Mouse (Mus musculus) testis, postnatal 10 days (tissue): ENCODE data around the gene Olfr288.

Experiments
- DNase-seq: peaks from one replicate; pipeline ENCODE4 v3.0.0; 2021; ENCODE audit warnings: low spot score

Olfr288 gene

DNA sequence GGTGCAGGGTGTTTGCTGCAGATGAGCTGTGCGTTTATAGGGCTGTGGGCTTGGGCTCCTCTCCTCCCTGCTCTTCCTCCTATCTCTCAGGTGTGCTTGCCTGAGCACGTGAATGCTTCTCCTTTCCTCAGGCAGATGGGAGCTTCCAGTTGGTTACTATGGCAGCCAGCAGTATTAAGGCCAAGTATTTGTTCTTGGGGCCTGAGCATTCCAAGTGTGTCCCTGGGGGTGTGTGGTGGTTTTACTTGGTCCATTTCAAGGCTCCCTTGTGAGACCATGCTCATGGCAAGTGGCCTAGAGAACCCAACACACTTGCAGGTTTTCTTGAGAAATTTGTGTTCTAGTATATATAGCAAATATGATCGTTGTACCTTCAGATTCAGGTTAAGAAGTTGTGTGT lies at the start of gene Olfr288:
TSS of gene Olfr288 (minus strand) at position 101 of the 400 bp plus-strand sequence.
- no peak for DNase-seq

DNA sequence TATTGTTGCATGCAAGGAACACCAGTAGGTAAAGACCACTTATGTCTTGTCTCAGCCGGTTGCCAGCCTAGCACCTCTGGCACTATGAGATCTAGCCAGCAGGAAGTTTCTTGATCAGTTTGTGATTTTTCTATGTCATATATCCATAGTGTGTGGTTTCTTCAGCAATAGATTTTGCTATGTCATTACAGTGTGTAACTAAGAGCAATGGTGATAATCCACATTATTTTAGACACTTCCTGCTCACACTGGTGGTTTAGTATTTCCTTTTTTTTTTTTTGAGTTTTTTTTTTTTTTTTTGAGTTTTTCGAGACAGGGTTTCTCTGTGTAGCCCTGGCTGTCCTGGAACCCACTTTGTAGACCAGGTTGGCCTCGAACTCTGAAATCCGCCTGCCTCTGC lies 40.1 kb upstream of the Olfr288 start:
- DNase-seq, result no peak

DNA sequence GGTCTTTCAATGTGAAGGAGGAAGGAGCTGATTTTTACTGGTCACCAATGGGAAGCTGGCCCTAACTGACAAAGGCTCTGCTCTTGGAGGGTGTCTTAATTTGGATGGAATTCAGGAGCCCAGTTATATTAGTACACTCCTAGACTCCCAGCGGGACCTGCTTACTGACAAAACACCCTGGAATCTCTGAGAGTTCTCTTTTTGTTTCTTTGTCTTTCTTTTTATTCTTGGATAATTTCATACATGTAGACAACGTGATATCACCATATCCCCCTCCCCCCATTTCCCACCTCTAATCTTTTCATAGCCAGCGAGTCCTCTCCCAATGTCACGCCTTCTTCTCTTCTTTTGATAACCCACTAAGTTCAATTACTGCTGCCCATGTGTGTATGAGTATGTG lies 39.0 kb upstream of the Olfr288 start, which contains the start of gene Olfr286:
TSS of gene Olfr286 (minus strand) at position 101 of the 400 bp plus-strand sequence.
- DNase-seq, result no peak

DNA sequence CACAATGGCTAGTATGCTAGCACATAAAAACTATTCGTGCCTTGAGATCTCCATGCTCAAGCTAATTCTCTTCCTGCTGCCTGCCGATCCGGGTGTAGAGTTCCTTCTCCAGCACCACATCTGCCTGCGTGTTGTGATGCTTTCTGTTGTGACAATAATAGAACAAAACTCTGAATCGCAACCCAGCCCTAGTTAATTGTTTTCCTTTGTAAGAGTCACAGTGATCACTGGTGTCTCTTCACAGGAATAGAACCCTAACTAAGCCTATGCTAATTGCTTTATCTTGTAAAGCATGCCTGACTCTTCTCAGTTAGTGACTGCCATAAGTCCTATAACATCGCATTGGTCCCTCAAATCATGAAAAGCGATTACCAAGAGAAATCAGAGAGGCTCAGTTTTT lies 30.8 kb upstream of the Olfr288 start:
- no peak for DNase-seq

DNA sequence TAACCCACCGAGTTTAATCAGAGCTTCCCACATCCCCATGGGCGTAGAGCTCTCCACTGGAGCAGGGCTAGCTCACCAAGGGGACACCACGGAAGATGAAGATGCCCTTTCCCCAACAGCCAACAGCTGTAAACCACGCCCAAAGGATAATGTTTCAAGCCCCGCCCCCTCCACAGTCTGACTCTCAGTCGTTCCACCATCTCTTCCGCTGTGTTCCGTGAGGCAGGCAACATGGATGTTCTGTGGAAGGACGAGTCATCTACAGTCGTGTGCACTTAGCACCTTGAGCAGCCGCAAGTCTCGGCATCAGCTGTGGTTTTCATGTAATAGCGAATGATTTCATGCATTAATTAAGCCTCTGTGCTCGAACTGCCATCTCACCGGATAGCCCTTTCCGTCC lies 30.3 kb upstream of the Olfr288 start:
- DNase-seq, result peak; percentile 50

DNA sequence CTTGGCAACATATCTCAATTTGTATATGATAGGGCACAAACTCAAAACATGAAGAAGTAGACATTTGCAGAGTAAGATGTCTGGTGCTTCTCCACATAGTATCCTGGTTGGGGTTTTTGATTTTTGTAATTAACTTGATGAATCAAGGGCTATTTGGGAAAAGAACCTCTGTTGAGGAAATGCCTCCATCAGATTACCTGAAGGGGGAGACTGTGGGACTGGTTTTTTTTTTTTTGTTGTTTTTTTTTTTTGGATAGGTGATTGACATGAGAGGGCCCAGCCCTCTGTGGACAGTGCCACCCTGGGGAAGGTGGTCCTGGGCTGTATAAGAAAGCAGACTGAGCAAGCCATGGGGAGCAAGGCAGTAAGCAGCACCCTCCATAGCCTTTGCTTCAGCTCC lies 27.0 kb upstream of the Olfr288 start:
- DNase-seq, result no peak

DNA sequence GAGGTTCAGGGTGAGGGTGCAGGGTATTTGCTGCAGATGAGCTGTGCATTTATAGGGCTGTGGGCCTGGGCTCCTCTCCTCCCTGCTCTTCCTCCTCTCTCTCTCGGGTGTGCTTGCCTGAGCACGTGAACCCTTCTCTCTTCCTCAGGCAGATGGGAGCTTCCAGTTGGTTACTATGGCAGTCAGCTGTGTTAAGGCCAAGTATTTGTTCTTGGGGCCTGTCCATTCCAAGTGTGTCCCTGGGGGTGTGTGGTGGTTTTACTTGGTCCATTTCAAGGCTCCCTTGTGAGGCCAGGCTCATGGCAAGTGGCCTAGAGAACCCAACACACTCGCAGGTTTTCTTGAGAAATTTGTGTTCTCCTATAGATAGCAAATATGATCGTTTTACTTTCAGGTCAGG lies 25.5 kb upstream of the Olfr288 start, which contains the start of the genes Gm44579 and Olfr287:
TSS of gene Gm44579 (minus strand) at position 101 of the 400 bp plus-strand sequence.
TSS of gene Olfr287 (minus strand) at position 180 of the 400 bp plus-strand sequence.
- DNase-seq, result no peak

DNA sequence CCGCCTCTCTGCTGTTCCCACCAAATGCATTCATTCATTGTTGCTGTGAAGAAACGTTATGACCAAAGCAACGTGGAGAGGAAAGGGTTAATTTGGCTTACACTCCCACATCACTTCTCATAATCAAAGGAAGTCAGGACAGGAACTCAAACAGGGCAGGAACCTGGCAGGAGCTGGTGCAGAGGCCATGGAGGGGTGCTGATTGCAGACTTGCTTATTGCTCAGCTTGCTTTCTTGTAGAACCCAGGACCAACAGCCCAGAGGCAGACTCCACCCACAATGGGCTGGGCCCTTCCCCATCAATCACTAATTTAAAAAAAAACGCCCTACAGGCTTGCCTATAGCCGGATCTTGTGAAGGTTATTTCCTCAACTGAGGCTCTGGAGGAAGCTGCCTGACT lies 18.8 kb upstream of the Olfr288 start:
- no peak for DNase-seq

DNA sequence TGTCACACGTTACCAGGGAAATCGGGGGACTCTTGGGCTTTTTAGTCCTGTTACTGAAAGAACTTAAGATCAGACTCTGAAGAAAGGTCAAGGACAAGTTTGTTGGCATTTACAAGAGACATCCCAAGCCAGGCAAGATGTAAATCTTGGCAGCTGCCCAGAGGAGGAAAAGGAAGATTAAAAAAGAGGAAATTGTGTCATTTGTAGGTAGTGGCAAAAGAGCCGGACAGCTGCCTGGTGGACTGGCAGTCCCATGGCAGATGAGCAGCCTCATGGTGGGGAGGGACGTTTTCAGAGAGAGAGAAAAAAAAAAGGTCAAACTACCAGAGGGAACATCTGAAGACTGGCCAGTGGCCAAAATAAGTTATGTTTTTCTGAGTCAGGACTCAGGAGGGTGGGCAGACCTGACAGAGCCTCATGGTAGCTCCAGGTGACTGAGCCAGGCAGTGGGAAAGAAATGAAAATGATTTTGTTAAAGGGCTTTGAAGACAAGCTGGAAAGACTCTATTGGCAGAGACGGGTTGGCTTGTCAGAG lies 18.1 kb upstream of the Olfr288 start:
- no peak for DNase-seq

DNA sequence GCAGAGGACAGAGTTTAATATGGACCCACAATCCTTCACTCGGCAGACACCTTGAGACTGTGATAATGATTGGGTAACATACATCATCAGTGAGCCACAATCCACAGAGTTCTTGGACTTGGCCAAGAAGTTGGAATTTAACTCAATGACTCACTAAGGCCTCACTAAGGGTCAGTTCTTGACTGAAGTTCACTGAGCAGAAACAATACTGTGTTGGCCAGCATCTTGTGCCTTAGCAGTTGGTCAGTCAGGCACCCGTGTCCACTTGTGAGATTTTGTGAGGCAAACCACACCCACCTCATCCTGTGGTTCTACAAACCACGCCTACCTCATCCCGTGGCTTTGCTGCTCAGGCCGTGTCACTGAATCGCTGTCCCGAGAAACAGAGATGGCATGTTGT lies 14.3 kb upstream of the Olfr288 start:
- DNase-seq, result no peak

DNA sequence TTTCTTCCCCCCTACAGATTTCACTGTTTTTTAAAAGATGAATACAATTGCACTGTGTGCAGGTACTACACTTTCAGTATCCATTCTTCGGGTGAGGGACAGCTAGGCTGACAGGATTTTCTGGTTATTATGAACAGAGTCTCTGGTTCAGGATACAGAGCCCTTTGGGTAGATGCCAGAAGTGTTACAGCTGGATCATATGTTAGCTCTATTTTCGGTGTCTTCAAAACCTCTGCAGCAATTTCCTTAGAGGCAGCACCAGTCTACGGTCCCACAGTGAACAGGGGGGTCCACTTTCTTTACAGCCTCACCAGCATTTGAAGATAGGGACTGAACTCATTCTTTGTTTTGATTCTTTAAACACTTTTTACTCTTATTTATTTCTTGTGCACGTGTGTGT lies 10.9 kb downstream of the Olfr288 start:
- DNase-seq, result no peak

DNA sequence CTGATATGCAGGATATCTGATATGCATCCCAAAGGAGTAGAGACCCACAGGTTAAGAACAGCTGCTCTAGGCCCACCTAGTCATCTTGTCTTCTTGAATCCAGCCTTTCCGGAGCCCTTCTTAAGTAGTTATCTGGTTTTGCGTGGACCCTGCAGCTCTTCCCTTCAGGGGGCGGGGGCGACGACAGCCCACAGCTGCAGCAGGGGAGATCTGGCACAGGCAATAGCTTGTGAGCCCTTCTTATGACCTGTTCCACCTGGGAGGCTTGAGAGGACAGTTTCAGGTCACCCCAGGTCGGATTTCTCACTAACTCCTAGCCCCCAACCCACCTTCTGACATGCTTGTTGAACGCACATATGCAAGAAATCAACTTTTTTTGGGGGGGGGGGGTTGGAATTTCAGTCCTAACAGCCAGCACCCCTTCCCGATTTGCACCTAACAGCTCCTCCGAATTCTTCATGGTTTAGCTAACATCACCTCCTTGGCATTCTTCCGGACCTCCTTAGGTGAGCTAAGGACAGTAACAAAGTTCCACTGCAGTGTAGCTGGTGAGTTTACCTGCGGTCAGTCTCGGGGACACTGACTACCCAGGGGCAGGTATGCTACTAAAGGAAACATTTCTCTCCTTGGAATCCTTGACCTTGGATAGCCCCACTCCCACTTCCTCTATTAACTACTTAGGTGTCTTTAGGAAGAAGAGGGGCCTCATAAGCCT lies 13.3 kb downstream of the Olfr288 start:
- no peak for DNase-seq

DNA sequence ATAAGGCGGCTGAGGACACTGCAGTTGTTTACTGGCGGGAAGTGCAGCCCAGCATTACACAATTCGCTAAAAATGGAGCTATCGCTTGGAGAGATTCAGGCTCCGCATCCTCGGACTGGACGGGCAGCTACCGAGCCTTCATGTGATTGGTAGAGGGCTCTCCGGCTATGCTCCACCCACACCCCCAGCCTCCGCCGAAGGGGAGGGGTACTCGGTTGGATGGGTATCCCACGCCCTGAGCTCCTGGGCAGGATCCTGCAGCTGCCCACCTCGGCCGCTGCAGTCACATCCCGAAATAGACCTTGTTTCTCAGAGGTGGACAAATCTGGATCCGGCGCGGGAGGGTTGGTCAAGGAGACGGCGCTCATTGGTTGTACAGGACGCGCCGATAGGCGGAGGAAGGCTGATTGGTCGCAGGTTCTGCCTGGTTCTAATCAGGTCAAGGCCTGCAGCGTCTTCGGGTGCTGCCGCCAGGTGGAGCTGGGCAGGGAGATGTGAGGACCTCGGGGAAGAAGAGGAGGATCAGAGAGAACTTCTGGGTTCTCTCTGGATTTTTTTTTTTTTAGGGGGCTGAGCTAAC lies 14.1 kb downstream of the Olfr288 start:
- peak; percentile 96 for DNase-seq

DNA sequence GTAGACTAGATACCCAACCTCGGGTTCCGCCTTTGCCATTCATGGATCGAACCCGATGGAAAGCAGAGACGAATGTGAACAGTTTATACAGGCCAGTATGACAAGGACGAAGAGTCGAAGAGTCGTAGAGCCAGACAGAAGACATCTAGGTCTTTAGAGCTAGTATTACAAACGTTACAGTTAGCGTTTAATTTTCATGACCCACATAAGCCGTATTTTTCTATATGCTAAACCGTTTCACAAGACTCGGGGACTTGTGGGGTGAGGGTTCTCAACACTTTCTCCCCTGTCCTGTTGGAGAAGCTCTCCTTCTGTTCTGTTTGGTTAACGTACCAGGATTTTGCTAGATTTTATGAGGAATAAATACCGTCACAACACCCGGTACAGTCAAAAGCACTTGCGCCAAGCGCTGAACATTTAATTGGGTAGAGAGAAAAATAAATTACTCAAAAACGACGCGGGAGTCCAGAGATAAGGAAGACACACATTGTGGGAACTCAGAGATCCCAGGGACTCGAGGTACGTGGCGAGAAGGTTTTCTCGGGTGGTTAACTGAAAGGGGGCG lies 14.7 kb downstream of the Olfr288 start:
- no peak for DNase-seq

DNA sequence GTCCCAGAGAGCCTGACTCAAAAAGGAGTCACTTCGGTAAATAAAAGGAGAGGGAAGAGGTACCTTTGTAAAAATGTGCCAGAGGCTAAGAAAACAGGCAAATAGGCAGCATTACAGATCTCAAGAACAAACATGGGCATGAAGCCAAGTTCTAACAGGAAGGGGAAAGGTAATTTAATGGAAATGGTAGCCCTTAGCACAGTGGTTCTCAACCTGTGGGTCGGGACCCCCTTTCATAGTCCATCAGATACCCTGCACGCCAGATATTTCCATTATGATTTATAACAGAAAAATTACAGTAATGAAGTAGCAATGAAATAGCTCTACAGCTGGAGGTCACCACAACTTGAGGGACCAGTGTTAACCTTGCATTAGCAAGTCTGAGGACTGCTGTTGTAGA lies 18.0 kb downstream of the Olfr288 start:
- DNase-seq, result no peak

DNA sequence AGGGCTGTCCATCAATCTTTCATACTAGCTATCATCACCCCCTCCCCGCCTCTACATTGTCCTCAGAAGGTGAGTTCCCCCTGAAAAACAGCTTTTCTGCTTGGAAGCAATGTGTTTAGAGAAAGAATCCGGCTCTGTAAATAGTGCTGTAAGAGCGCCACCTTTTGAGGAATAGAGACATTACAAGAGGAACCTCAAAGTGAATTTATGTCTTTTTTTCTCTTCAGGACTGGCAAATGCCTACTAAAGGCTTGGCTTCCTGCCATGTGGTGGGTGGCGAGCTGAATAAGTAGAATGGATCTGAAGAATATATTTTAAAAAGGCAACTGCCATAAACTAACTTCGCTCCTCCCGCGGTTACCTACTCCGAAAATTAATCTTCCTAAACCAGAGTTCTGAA lies 21.5 kb downstream of the Olfr288 start:
- peak; percentile 55 for DNase-seq

DNA sequence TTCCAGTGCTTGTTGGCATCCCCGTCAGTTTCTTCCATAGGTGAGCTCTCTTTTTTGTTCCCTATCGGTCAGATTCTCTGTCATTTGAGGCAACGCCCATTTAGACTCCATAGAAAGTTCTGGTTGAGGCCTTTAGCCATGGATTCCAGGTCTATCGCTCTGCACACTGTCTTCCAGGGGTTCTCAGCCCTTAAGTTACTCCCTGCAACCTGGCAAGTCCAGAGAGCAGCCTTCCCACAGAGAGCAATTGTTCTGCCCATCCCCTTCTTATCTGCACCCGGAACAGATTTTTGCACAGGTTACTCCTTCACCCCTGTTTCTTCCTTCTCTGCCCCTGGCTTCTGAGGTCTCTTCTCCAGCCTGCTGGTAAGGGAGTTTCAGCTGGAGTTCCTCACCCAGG lies 23.2 kb downstream of the Olfr288 start:
- no peak for DNase-seq

DNA sequence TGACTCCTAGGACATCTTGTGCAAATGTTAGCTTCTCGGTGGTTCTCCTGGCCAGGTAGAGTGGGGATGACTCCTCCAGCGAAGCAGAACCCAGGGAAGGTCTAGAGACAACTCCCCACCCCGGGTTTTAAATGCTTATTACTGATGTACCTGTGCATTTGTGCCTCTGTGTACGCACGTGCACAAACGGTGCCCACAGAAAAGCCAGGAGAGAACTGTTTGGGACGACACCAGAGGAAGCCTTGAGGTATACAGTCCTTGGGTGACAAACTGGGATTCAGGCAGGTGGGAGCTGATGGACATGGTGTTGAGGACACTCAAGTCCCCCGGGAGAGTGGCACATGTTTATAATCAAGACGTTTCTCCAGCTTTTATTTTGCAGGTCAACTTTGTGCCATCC lies 24.4 kb downstream of the Olfr288 start:
- DNase-seq, result no peak

DNA sequence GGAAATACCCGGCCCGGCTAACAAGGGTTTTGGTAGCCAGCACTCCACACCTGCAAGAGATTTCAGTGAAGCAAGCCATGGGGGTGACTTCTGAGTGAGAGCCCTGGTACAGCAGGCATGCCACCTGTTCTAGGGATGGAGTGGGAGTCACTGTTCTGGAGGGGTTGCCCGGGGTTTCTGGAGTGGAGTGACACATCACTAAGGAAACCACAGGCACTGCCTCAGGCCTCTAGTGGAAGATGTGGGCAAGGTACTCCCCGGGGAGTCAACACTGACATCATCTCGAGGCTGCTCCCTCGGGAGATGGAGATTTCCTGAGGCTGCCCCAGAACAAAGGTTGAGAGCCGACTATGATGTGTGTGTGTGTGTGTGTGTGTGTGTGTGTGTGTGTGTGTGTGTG lies 25.0 kb downstream of the Olfr288 start:
- DNase-seq, result no peak

DNA sequence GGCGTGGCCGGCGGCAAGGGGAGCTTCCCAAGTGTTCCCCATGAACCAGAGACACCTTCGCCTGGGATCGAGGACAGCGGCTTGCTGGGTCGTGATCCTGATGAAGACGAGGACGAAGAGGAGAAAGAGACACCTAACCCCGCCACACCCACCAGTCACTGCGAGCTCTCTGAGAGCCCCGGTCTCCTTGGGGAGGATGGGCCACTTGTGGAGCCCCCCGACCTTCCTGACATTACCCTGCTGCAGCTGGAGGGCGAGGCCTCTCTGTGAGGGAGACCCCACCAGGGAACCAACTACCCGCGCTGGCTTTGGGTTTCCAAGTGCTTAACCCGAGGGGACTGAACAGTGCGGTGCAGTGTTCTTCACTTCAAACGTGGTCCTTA lies 26.7 kb downstream of the Olfr288 start:
- DNase-seq, result peak; percentile 47

DNA sequence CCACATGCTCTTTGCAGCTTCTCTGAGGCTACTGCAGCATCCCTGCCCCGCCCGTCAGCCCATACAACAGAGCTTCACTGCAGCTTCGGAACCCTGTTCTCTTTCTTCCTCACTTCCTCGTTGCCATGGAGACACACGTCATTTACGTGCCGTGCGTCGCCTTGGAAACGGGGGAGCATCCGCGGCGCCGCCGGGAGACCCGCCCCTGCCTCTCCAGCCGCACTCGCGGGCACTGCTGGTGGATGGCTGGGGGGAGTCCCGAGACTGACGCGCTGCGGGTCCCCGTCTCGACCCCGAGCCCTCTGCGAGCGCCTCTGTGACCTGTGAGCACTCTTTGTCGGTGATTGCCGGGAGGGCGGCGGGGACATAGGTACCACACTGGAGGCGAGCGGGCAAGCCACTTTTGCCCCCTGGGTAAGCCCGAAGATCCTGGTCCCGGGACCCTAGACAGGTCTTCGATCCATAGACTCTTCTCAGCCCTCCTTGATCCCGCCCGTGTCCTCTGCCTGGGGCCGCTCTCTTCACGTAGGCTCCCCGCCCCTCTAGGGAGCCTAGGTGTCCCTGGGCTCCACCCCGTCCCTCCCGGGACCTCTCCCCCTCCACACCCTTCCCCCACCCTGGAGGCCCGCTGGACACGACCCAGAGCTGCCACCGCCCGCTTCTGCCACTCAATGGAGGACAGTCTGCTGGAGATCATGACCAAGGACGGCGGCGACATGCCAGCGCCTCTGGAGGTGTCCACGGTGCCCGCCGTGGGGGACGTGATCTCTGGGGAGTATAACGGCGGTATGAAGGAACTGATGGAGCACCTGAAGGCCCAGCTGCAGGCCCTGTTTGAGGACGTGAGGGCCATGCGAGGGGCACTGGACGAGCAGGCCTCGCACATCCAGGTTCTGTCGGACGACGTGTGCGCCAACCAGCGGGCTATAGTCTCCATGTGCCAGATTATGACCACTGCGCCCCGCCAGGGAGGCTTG lies 27.4 kb downstream of the Olfr288 start:
- peak; percentile 86 for DNase-seq
